Mouse (Mus musculus) forebrain, postnatal 0 days (tissue): Measurements from ENCODE around the gene Bhlha15. TPM values are rescaled to one million over a fixed set of nuclear protein-coding genes. Genes with fewer than 3 reads are reported as not detected.

ENCODE experiments used
- ATAC-seq: fragments of 200-750 bp; cut with Nextera tagmentation; 2 replicates; pipeline ENCODE4 v1.8.0; 2017; ENCODE audit warnings: mild to moderate bottlenecking, moderate library complexity
- DNase-seq: peaks from one replicate; pipeline ENCODE4 v3.0.0-alpha.2; 2015
- H3K27ac ChIP-seq: fragments of 300-500 bp; sonication (generic); 2 replicates; pipeline ENCODE4 v1.5.1; 2014; ENCODE audit warnings: low read depth, mild to moderate bottlenecking, antibody characterized with exemption, low read length, moderate library complexity, mixed read lengths
- H3K27me3 ChIP-seq: fragments of 300-500 bp; sonication (generic); 2 replicates; pipeline ENCODE4 v1.6.1; 2014; ENCODE audit warnings: mild to moderate bottlenecking, low read length, mixed read lengths; ENCODE audit not compliant: insufficient read depth
- H3K36me3 ChIP-seq: fragments of 300-500 bp; sonication (generic); 2 replicates; pipeline ENCODE4 v1.6.1; 2014; ENCODE audit warnings: mild to moderate bottlenecking, moderate library complexity; ENCODE audit not compliant: insufficient read depth
- H3K4me1 ChIP-seq: fragments of 300-500 bp; sonication (generic); 2 replicates; pipeline ENCODE4 v1.6.1; 2014; ENCODE audit warnings: antibody characterized with exemption; ENCODE audit not compliant: insufficient read depth
- H3K4me2 ChIP-seq: fragments of 300-500 bp; sonication (generic); 2 replicates; pipeline ENCODE4 v1.6.1; 2014; ENCODE audit warnings: low read depth, mild to moderate bottlenecking, moderate library complexity
- H3K4me3 ChIP-seq: fragments of 300-500 bp; sonication (generic); 2 replicates; pipeline ENCODE4 v1.5.1; 2014; ENCODE audit warnings: low read depth, low read length, mixed read lengths
- H3K9ac ChIP-seq: fragments of 300-500 bp; sonication (generic); 2 replicates; pipeline ENCODE4 v1.6.1; 2014; ENCODE audit warnings: mild to moderate bottlenecking
- H3K9me3 ChIP-seq: fragments of 300-500 bp; sonication (generic); 2 replicates; pipeline ENCODE4 v1.6.1; 2016; ENCODE audit warnings: low read length
- CTCF ChIP-seq: sonication (generic); IDR thresholded peaks from 2 replicates; pipeline ENCODE4 v1.5.1; 2016; ENCODE audit warnings: antibody characterized with exemption, control low read depth, low read depth
- WGBS: fragments of 180-500 bp; shearing (Covaris S2); extraction: QIAGEN DNeasy Blood & Tissue Kit; methylation state at CpG from one replicate; pipeline ENCODE4 v1.1.7; 2014; 5-methylcytosine and 5-hydroxymethylcytosine counted together
- polyA plus RNA-seq: library from polyadenylated mRNA; unstranded; fragments of >200 nt; fragmentation: Nextera tagmentation; extraction: Ambion mirVana; gene quantifications from 2 replicates; pipeline ENCODE4 v1.2.1, GENCODE M21; 2015
- total RNA-seq: library from RNA; depleted of rRNA; stranded (reverse); fragments of >200 nt; gene quantifications from 2 replicates; pipeline ENCODE4 v1.2.3, GENCODE M21; 2014

Bhlha15 gene
- total and polyA plus RNA-seq, 2 experiments from 2014 or later: not detected

DNA sequence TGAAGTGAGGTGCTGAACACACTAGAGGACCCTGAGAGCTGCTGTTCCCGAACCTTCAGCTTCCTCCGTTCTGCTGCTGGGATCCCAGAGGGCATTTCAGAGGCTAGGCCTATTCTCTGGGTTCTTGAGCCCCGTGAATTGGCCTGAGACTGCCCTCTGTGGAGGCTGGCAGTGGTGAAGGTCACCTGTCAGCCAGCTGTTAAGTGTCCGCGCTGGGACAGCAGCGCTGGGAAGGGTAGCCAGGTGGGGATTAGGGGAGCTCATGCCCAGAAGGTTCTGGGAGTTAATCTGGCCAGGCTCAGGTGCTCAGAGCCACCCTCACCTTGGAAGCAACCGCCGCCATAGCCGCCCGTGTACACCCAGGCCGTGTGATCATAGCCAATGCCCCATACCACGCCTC is 14.2 kb downstream of the Bhlha15 start:
- Histone ChIP-seq H3K4me2 (no peak overlapping the region), H3K36me3 (peaks cover 81% of the 10 kb centered on the region), H3K4me3 (no peak overlapping the region), H3K27me3 (no peaks in the 10 kb centered on the region), H3K9ac (no peak overlapping the region), H3K9me3 (no peaks in the 10 kb centered on the region), H3K4me1 (no peaks in the 10 kb centered on the region), H3K27ac (no peak overlapping the region)
- TF ChIP-seq CTCF: no peak
- ATAC-seq: no peak
- no peak for DNase-seq
- 92% methylated on average over 12 of the region's 12 CpGs for WGBS

GRCm38 (mm10) chr5:144204911-144205310 is 14.8 kb downstream of the Bhlha15 start:
- Histone ChIP-seq H3K36me3 (peaks cover 84% of the 10 kb centered on the region), H3K9ac (no peak overlapping the region), H3K27me3 (no peaks in the 10 kb centered on the region), H3K4me3 (no peak overlapping the region), H3K4me1 (no peaks in the 10 kb centered on the region), H3K27ac (no peak overlapping the region), H3K4me2 (no peak overlapping the region), H3K9me3 (no peaks in the 10 kb centered on the region)
- WGBS: 57% methylated on average over 10 of the region's 10 CpGs
- TF ChIP-seq CTCF: no peak
- DNase-seq (no peak), ATAC-seq (no peak)

DNA sequence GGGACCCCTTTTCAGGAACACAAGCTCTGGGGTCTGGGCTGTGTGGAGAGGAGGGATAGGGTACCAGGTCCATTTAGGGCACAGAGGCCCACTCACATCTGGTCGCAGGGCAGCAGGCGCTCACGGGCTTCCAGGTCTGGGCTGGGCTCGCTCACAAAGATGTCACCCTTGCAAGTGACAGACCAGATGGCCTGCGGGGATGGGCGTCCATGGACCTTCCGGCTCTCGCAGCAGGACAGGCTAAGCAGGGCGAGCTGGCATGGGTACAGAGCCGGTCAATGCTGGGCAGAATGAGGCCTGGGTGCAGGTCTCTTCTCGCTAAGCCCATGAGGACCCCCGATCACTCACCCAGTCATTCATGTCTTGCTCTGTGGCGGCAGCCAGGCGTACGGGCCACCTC is 16.0 kb downstream of the Bhlha15 start:
- no peak for ATAC-seq
- TF ChIP-seq CTCF: no peak
- WGBS: 97% methylated on average over 15 of the region's 15 CpGs

DNA sequence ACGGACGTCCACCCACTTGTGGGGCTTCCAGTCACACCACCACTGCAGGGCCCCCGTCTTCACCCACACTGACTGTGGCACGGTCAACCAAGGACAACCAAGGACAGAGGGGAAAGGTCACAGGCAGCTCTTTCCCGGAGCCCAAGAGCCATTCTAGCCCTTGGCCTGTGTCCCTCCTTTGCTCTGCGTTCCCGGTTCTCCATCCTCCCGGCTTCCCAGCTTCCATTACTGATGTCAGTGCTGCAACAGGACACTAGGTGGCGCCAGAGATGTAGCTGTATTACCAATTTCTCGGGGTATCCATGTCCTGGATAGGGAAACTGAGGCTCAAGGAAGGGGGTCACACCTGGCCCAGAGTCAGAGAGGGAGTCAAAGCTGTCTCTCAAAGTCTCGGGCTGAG is 17.4 kb downstream of the Bhlha15 start:
- ATAC-seq (peak; percentile 36; the same call in 1 of the 2 replicates), DNase-seq (peak; percentile 66)
- Histone ChIP-seq H3K4me1 (no peaks in the 10 kb centered on the region), H3K27ac (no peak overlapping the region), H3K4me2 (no peak overlapping the region), H3K9ac (no peak overlapping the region), H3K9me3 (no peaks in the 10 kb centered on the region), H3K36me3 (peaks cover 87% of the 10 kb centered on the region), H3K4me3 (no peak overlapping the region), H3K27me3 (no peaks in the 10 kb centered on the region)
- 43% methylated on average over 11 of the region's 11 CpGs for WGBS
- TF ChIP-seq CTCF: peak; percentile 92

More for the DNA sequence above, 16.0 kb downstream of the Bhlha15 start:
- Histone ChIP-seq H3K36me3 (peaks cover 84% of the 10 kb centered on the region), H3K4me3 (no peak overlapping the region), H3K4me1 (no peaks in the 10 kb centered on the region), H3K27me3 (no peaks in the 10 kb centered on the region), H3K9me3 (no peaks in the 10 kb centered on the region), H3K27ac (no peak overlapping the region), H3K9ac (no peak overlapping the region), H3K4me2 (no peak overlapping the region)
- DNase-seq: no peak

GRCm38 (mm10) chr5:144214453-144214852 is 24.4 kb downstream of the Bhlha15 start:
- Histone ChIP-seq H3K36me3 (peaks cover 68% of the 10 kb centered on the region), H3K4me2 (no peak overlapping the region), H3K4me3 (no peak overlapping the region), H3K27me3 (no peaks in the 10 kb centered on the region), H3K4me1 (no peaks in the 10 kb centered on the region), H3K27ac (no peak overlapping the region), H3K9ac (no peak overlapping the region), H3K9me3 (no peaks in the 10 kb centered on the region)
- 31% methylated on average over 7 of the region's 7 CpGs for WGBS
- DNase-seq (peak; percentile 54), ATAC-seq (peak; percentile 48; the same call in 1 of the 2 replicates)
- peak; percentile 82 for TF ChIP-seq CTCF

GRCm38 (mm10) chr5:144215992-144216391 is 25.9 kb downstream of the Bhlha15 start:
- 90% methylated on average over 2 of the region's 2 CpGs for WGBS

GRCm38 (mm10) chr5:144218061-144218460 is 28.0 kb downstream of the Bhlha15 start:
- H3K4me2 ChIP-seq: no peak overlapping the region
- no peak for TF ChIP-seq CTCF
- ATAC-seq (no peak), DNase-seq (no peak)
- H3K36me3 ChIP-seq: peaks cover 36% of the 10 kb centered on the region
- no peak overlapping the region for H3K9ac ChIP-seq
- H3K4me1 ChIP-seq: no peaks in the 10 kb centered on the region
- no peaks in the 10 kb centered on the region for H3K27me3 ChIP-seq
- no peaks in the 10 kb centered on the region for H3K9me3 ChIP-seq
- WGBS: 92% methylated on average over 7 of the region's 7 CpGs
- no peak overlapping the region for H3K4me3 ChIP-seq
- H3K27ac ChIP-seq: no peak overlapping the region

More at GRCm38 (mm10) chr5:144215992-144216391, 25.9 kb downstream of the Bhlha15 start:
- Histone ChIP-seq H3K27ac (no peak overlapping the region), H3K36me3 (peaks cover 53% of the 10 kb centered on the region), H3K9ac (no peak overlapping the region), H3K27me3 (no peaks in the 10 kb centered on the region), H3K4me2 (no peak overlapping the region), H3K9me3 (no peaks in the 10 kb centered on the region), H3K4me1 (no peaks in the 10 kb centered on the region), H3K4me3 (no peak overlapping the region)
- DNase-seq (no peak), ATAC-seq (no peak)
- TF ChIP-seq CTCF: no peak
